In the genomic region with DNA sequence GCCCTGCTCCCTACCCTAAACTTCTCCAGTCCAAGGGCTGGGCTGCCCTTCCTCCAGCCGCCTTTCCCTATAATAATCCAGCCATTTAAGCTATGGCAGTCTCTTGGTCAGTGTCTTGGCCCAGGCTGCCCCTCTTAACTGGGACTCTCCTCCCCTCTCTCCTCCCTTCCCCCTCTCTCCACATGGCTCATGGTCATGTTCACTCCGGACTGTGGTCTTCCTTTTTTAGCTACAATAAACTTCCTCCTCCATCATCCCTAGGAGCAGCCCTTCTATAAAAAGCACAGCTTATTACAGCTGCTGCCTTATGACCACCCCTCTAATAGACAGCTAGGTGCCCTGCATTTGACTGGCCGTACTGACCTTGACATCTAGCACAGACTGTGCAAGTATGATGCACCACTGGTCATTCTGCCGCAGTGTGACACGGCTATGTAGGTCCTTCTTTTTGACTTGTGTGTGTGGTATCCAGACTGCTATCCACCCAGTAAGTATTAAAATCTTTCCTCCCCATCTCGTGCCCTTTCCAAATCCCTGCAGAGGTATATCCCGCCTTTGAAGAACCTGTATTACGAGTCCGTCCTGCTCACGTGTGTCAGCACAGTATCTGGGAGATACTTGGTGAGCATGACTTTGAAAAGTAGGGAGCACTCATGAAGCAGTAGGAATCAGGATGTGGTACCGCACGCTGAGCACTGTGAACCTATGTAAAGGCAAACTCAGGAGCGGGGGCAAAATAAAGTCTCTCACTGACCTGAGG, we compare ENCODE assay signal across 10 mouse cellular contexts. TPM values are rescaled to one million over a fixed set of nuclear protein-coding genes. Genes with fewer than 3 reads are reported as not detected.
DNase-seq lines count a peak whose midpoint lies in the region; ATAC-seq and TF ChIP-seq lines count a peak whose summit lies in the region.
"Had no signal": no experiment of that assay in that cellular context is flagged by ENCODE, and none has a peak within 500 bp of the region (broad histone marks: within the 10 kb centered on the region; RNA-seq: fewer than 3 reads in every experiment).

No protein-coding gene starts in this region.

- H3K36me3 ChIP-seq in neural tube, embryonic 12.5 days, result peaks cover 12% of the 10 kb centered on the region
- H3K36me3 ChIP-seq in intestine, embryonic 15.5 days, result no peaks in the 10 kb centered on the region
- H3K36me3 ChIP-seq in stomach, postnatal 0 days (ENCODE audit: control insufficient read depth, insufficient read depth, low read length), result no peaks in the 10 kb centered on the region; the same call in 1 of the 2 replicates
- H3K36me3 ChIP-seq in thymus, adult 2 months (ENCODE audit: control insufficient read depth, insufficient read depth, low read length), result no peaks in the 10 kb centered on the region

- H3K27me3 ChIP-seq in neural tube, embryonic 12.5 days (replicated peaks), result no peaks in the 10 kb centered on the region
- no peaks in the 10 kb centered on the region for H3K27me3 ChIP-seq in intestine, embryonic 15.5 days (replicated peaks)
- H3K27me3 ChIP-seq in stomach, postnatal 0 days (ENCODE audit: control insufficient read depth, insufficient read depth, low read length), result no peaks in the 10 kb centered on the region
- no peaks in the 10 kb centered on the region for H3K27me3 ChIP-seq in thymus, adult 2 months (ENCODE audit: control insufficient read depth, insufficient read depth, low read length)

- ATAC-seq in neural tube, embryonic 12.5 days (ENCODE audit: low FRiP score, low read depth), result no peak
- peak; percentile 11 for ATAC-seq in intestine, embryonic 15.5 days
- peak; percentile 9; the same call in 1 of the 2 replicates for ATAC-seq in stomach, postnatal 0 days (ENCODE audit: low FRiP score, low TSS enrichment)

- H3K4me3 ChIP-seq in gastrocnemius, adult 2 months, result peak overlapping the region; percentile 93
- no peak overlapping the region for H3K4me3 ChIP-seq in neural tube, embryonic 12.5 days
- H3K4me3 ChIP-seq in intestine, embryonic 15.5 days (replicated peaks), result no peak overlapping the region
- no peak overlapping the region for H3K4me3 ChIP-seq in stomach, postnatal 0 days (ENCODE audit: low read depth, low read length)
- H3K4me3 ChIP-seq in thymus, adult 2 months (ENCODE audit: control insufficient read depth, insufficient read depth, low read length), result no peak overlapping the region

- no peak for DNase-seq in gastrocnemius, adult 2 months
- DNase-seq in gastrocnemius, adult 18-20 months (ENCODE audit: low spot score), result no peak
- DNase-seq in neural tube, embryonic 10.5 days (ENCODE audit: extremely low spot score, low spot score), result no peak
- DNase-seq in stomach, postnatal 0 days (ENCODE audit: low spot score), result peak; percentile 48
- DNase-seq in thymus, adult 2 months, result no peak
- no peak for DNase-seq in left cerebral cortex, postnatal 36 days (ENCODE audit: low spot score in 2 of 2)
- DNase-seq: cerebellum, adult 11 months had no signal

- H3K4me1 ChIP-seq in neural tube, embryonic 12.5 days, result peaks cover 14% of the 10 kb centered on the region
- peaks cover 26% of the 10 kb centered on the region for H3K4me1 ChIP-seq in intestine, embryonic 15.5 days (replicated peaks)
- peaks cover 8% of the 10 kb centered on the region for H3K4me1 ChIP-seq in stomach, postnatal 0 days (replicated peaks; ENCODE audit: control insufficient read depth, insufficient read depth)
- peaks cover 13% of the 10 kb centered on the region for H3K4me1 ChIP-seq in thymus, adult 2 months (replicated peaks; ENCODE audit: control insufficient read depth, insufficient read depth, low read length)

- WGBS in neural tube, embryonic 12.5 days, result 93% methylated on average over 13 of the region's 13 CpGs
- WGBS in intestine, embryonic 15.5 days, result 61% methylated on average over 13 of the region's 13 CpGs
- 55% methylated on average over 13 of the region's 13 CpGs for WGBS in stomach, postnatal 0 days
- 93% methylated on average over 13 of the region's 13 CpGs for WGBS in thymus, adult 2 months

- peak; percentile 59 for TF ChIP-seq EP300 in stomach, postnatal 0 days (optimal IDR thresholded peaks at IDR 0.05)

- no peak overlapping the region for H3K9ac ChIP-seq in neural tube, embryonic 12.5 days
- H3K9ac ChIP-seq in intestine, embryonic 15.5 days, result no peak overlapping the region
- no peak overlapping the region for H3K9ac ChIP-seq in stomach, postnatal 0 days (ENCODE audit: low read length)

- TF ChIP-seq POLR2A in thymus, adult 2 months (IDR thresholded peaks at IDR 0.05; ENCODE audit: control insufficient read depth, extremely low read depth, insufficient read depth, low read length, poor library complexity), result no peak

- H3K4me2 ChIP-seq in neural tube, embryonic 12.5 days (replicated peaks), result 0 out of 2 replicates have a peak overlapping the region, but pooled peaks have one; percentile 82
- peak overlapping the region; percentile 91 for H3K4me2 ChIP-seq in intestine, embryonic 15.5 days (replicated peaks)
- 0 out of 2 replicates have a peak overlapping the region, but pooled peaks have one; percentile 79 for H3K4me2 ChIP-seq in stomach, postnatal 0 days (replicated peaks; ENCODE audit: low read depth)

- intact Hi-C loops in gastrocnemius, adult 2 months (cut with DNase I), result loop anchor here (10.0 kb wide), 1 partner anchor 239 kb away; no protein-coding TSS in a partner anchor
- intact Hi-C loops in left cerebral cortex, postnatal 36 days (cut with DNase I), result no loop called here

- H3K9me3 ChIP-seq in neural tube, embryonic 12.5 days, result no peaks in the 10 kb centered on the region
- no peaks in the 10 kb centered on the region for H3K9me3 ChIP-seq in intestine, embryonic 15.5 days
- no peaks in the 10 kb centered on the region for H3K9me3 ChIP-seq in stomach, postnatal 0 days (ENCODE audit: control insufficient read depth, low read length)

- no peak for TF ChIP-seq CTCF in gastrocnemius, adult 2 months (IDR thresholded peaks at IDR 0.05)
- TF ChIP-seq CTCF in stomach, postnatal 0 days (IDR thresholded peaks at IDR 0.05; ENCODE audit: low read depth), result no peak
- no peak for TF ChIP-seq CTCF in thymus, adult 2 months (IDR thresholded peaks at IDR 0.05; ENCODE audit: borderline replicate concordance, control insufficient read depth, extremely low read depth, insufficient read depth, low read length, poor library complexity)

- peak overlapping the region; percentile 100 for H3K27ac ChIP-seq in gastrocnemius, adult 2 months
- H3K27ac ChIP-seq in neural tube, embryonic 12.5 days, result no peak overlapping the region
- H3K27ac ChIP-seq in intestine, embryonic 15.5 days, result peak overlapping the region; percentile 78
- H3K27ac ChIP-seq in stomach, postnatal 0 days (replicated peaks), result peak overlapping the region; percentile 98
- no peak overlapping the region for H3K27ac ChIP-seq in thymus, adult 2 months (ENCODE audit: control insufficient read depth, insufficient read depth, low read length)

RNA-seq across cellular contexts. Expression of a gene that starts 1.6 kb away (rescaled TPM):
- 10 to 100 TPM; 32.2 to 39.4 TPM for total RNA-seq in gastrocnemius, adult 2 months (2021)
- 10 to 100 TPM; 28.6 to 38.1 TPM for total RNA-seq in gastrocnemius, adult 18-20 months (2021)
- 132 and 136 TPM in 2 replicates for polyA plus RNA-seq in neural tube, embryonic 12.5 days (2016; fragmentation: Nextera tagmentation; extraction: Ambion mirVana)
- polyA plus RNA-seq in intestine, embryonic 15.5 days (2015; fragmentation: Nextera tagmentation; extraction: Ambion mirVana), result 173 and 204 TPM in 2 replicates
- 142 and 143 TPM in 2 replicates for polyA plus RNA-seq in stomach, postnatal 0 days (2015; fragmentation: Nextera tagmentation; extraction: Ambion mirVana)
- polyA plus RNA-seq in thymus, adult 2 months (2012; rRNA removed), result 45.1 and 52.7 TPM in 2 replicates
- total RNA-seq in left cerebral cortex, postnatal 36 days (2021), result 100 to 1,000 TPM; 140 to 151 TPM

RNA-seq across cellular contexts. Expression of a gene that starts 2.2 kb away (rescaled TPM):
- 1 to 10 TPM; 7.0 to 8.3 TPM for total RNA-seq in gastrocnemius, adult 2 months (2021)
- 1 to 10 TPM; 7.4 to 7.5 TPM for total RNA-seq in gastrocnemius, adult 18-20 months (2021)
- polyA plus RNA-seq in neural tube, embryonic 12.5 days (2016; fragmentation: Nextera tagmentation; extraction: Ambion mirVana), result 1.7 and 1.8 TPM in 2 replicates
- 2.5 and 3.8 TPM in 2 replicates for polyA plus RNA-seq in intestine, embryonic 15.5 days (2015; fragmentation: Nextera tagmentation; extraction: Ambion mirVana)
- 4.5 and 4.8 TPM in 2 replicates for polyA plus RNA-seq in stomach, postnatal 0 days (2015; fragmentation: Nextera tagmentation; extraction: Ambion mirVana)
- polyA plus RNA-seq in thymus, adult 2 months (2012; rRNA removed), result 1.8 and 5.0 TPM in 2 replicates
- total RNA-seq in left cerebral cortex, postnatal 36 days (2021), result 1 to 10 TPM; 9.2 to 9.4 TPM

RNA-seq across cellular contexts. Expression of a gene that starts 49.3 kb away (rescaled TPM):
- not detected for total RNA-seq in gastrocnemius, adult 2 months (2021)
- total RNA-seq in gastrocnemius, adult 18-20 months (2021), result not detected
- polyA plus RNA-seq in neural tube, embryonic 12.5 days (2016; fragmentation: Nextera tagmentation; extraction: Ambion mirVana), result 0.15 TPM in 1 of 2 replicates, not detected in the other
- 0.08 TPM in 1 of 2 replicates, not detected in the other for polyA plus RNA-seq in intestine, embryonic 15.5 days (2015; fragmentation: Nextera tagmentation; extraction: Ambion mirVana)
- not detected in 2 replicates for polyA plus RNA-seq in stomach, postnatal 0 days (2015; fragmentation: Nextera tagmentation; extraction: Ambion mirVana)
- polyA plus RNA-seq in thymus, adult 2 months (2012; rRNA removed), result not detected in 2 replicates
- under 1 TPM in 1 of 2 experiments, not detected in 1; 0.10 TPM for total RNA-seq in left cerebral cortex, postnatal 36 days (2021)
- total RNA-seq: hematopoietic stem cell, adult 5-6 weeks had no signal

RNA-seq across cellular contexts. Expression of a gene that starts 56.2 kb away (rescaled TPM):
- 10 to 100 TPM; 26.9 to 33.3 TPM for total RNA-seq in gastrocnemius, adult 2 months (2021)
- 10 to 100 TPM; 25.9 to 29.7 TPM for total RNA-seq in gastrocnemius, adult 18-20 months (2021)
- 49.9 TPM in 2 replicates for polyA plus RNA-seq in neural tube, embryonic 12.5 days (2016; fragmentation: Nextera tagmentation; extraction: Ambion mirVana)
- polyA plus RNA-seq in intestine, embryonic 15.5 days (2015; fragmentation: Nextera tagmentation; extraction: Ambion mirVana), result 46.3 and 48.0 TPM in 2 replicates
- 21.6 and 22.0 TPM in 2 replicates for polyA plus RNA-seq in stomach, postnatal 0 days (2015; fragmentation: Nextera tagmentation; extraction: Ambion mirVana)
- 14.4 and 15.3 TPM in 2 replicates for polyA plus RNA-seq in thymus, adult 2 months (2012; rRNA removed)
- 10 to 100 TPM; 39.4 to 40.7 TPM for total RNA-seq in left cerebral cortex, postnatal 36 days (2021)

Comparison
In these comparisons a context has a peak if more than half of its experiments do, and no peak if none do; other contexts are left out.
1. H3K27ac ChIP-seq: peak in gastrocnemius, adult 2 months (single experiment), intestine, embryonic 15.5 days (single experiment) and stomach, postnatal 0 days (single experiment); none in neural tube, embryonic 12.5 days (single experiment) and thymus, adult 2 months (single experiment).
2. Peak in every context shown above with its lines, with median percentiles within 50 percentile points of each other: H3K4me2 ChIP-seq.